Mouse (Mus musculus): Measurements from ENCODE around the gene Bricd5.

The Bricd5 gene

GRCm38 (mm10) chr17:24462932-24463331, 10.8 kb upstream of the Bricd5 start:
- no peak for DNase-seq (ENCODE audit: low read depth, low spot score)

GRCm38 (mm10) chr17:24463374-24464133, 10.1 kb upstream of the Bricd5 start:
- DNase-seq (ENCODE audit: low read depth, low spot score) = peak; percentile 81

- DNase-seq (ENCODE audit: low read depth, low spot score) = peak; percentile 75
Measured at GRCm38 (mm10) chr17:24468636-24469246, 4.9 kb upstream of the Bricd5 start.

- no peak for DNase-seq (ENCODE audit: low read depth, low spot score)
Measured at GRCm38 (mm10) chr17:24469336-24469909, 4.3 kb upstream of the Bricd5 start.

- peak; percentile 99 for DNase-seq (ENCODE audit: low read depth, low spot score)
Measured at GRCm38 (mm10) chr17:24469910-24470602, 3.6 kb upstream of the Bricd5 start, which contains the start of the genes E4f1 and Pgp. Gene E4f1 (minus strand): TSS chr17:24470313. Gene Pgp (plus strand): TSS chr17:24470392.

- DNase-seq (ENCODE audit: low read depth, low spot score) = peak; percentile 32
Measured at GRCm38 (mm10) chr17:24470701-24471527, 2.8 kb upstream of the Bricd5 start.

GRCm38 (mm10) chr17:24472512-24472911, 1.2 kb upstream of the Bricd5 start:
- no peak for DNase-seq (ENCODE audit: low read depth, low spot score)

GRCm38 (mm10) chr17:24474557-24474956, 873 bp downstream of the Bricd5 start:
- DNase-seq (ENCODE audit: low read depth, low spot score) = no peak

GRCm38 (mm10) chr17:24475586-24475985, 1.9 kb downstream of the Bricd5 start:
- DNase-seq (ENCODE audit: low read depth, low spot score) = no peak

GRCm38 (mm10) chr17:24476022-24476776, 2.5 kb downstream of the Bricd5 start:
- no peak for DNase-seq (ENCODE audit: low read depth, low spot score)

- DNase-seq (ENCODE audit: low read depth, low spot score) = no peak
Measured at GRCm38 (mm10) chr17:24477053-24477984, 3.6 kb downstream of the Bricd5 start.

GRCm38 (mm10) chr17:24477985-24478600, 4.4 kb downstream of the Bricd5 start:
- DNase-seq (ENCODE audit: low read depth, low spot score) = peak; percentile 40

- peak; percentile 98 for DNase-seq (ENCODE audit: low read depth, low spot score)
Measured at GRCm38 (mm10) chr17:24478663-24479380, 5.1 kb downstream of the Bricd5 start, which contains the start of gene Mlst8. Gene Mlst8 (minus strand): TSS chr17:24479078.

GRCm38 (mm10) chr17:24479431-24479830, 5.7 kb downstream of the Bricd5 start:
- DNase-seq (ENCODE audit: low read depth, low spot score) = no peak

GRCm38 (mm10) chr17:24480201-24480826, 6.6 kb downstream of the Bricd5 start:
- DNase-seq (ENCODE audit: low read depth, low spot score) = peak; percentile 71

GRCm38 (mm10) chr17:24481027-24481815, 7.5 kb downstream of the Bricd5 start:
- DNase-seq (ENCODE audit: low read depth, low spot score) = peak; percentile 60

- DNase-seq (ENCODE audit: low read depth, low spot score) = no peak
Measured at GRCm38 (mm10) chr17:24483495-24483894, 9.8 kb downstream of the Bricd5 start.
